Mouse (Mus musculus) brain, embryonic 14.5 days (tissue): ENCODE results near the gene Wnt9a.

Source experiments
- CTCF ChIP-seq: fragments of 200-500 bp; IDR thresholded peaks from 2 replicates; pipeline ENCODE4 v1.5.1; 2012; ENCODE audit warnings: inconsistent platforms, mild to moderate bottlenecking, moderate library complexity, borderline replicate concordance; ENCODE audit not compliant: insufficient read depth, insufficient read length; ENCODE audit errors: extremely low read depth
- POLR2A ChIP-seq: fragments of 200-500 bp; IDR thresholded peaks from 2 replicates; pipeline ENCODE4 v1.6.1; 2012; ENCODE audit warnings: mild to moderate bottlenecking, inconsistent platforms, borderline replicate concordance; ENCODE audit not compliant: poor library complexity, insufficient read depth, insufficient read length, severe bottlenecking; ENCODE audit errors: extremely low read depth

- TF ChIP-seq POLR2A (no peak), CTCF (no peak)
Measured at GRCm38 (mm10) chr11:59364007-59364406, 57.3 kb downstream of the Wnt9a start.
